Mouse (Mus musculus) hindbrain, embryonic 11.5 days (tissue): Measurements from ENCODE around the gene Cfap57. TPM values are rescaled to one million over a fixed set of nuclear protein-coding genes. Genes with fewer than 3 reads are reported as not detected.
"Not testable (repeated sequence)": the region's sequence is repeated elsewhere in the genome, so short reads cannot be mapped to it uniquely, and the experiment has no call there.

Source experiments
- ATAC-seq: fragments of 200-750 bp; cut with Nextera tagmentation; 2 replicates; pipeline ENCODE4 v1.8.0; 2017; ENCODE audit warnings: mild to moderate bottlenecking, moderate TSS enrichment, moderate library complexity; ENCODE audit not compliant: low FRiP score
- DNase-seq: peaks from one replicate; pipeline ENCODE4 v3.0.0-alpha.2; 2015; ENCODE audit warnings: low spot score
- H3K27ac ChIP-seq: fragments of 300-500 bp; sonication (generic); 2 replicates; pipeline ENCODE4 v1.5.1; 2014; ENCODE audit warnings: mild to moderate bottlenecking, low read depth, low read length
- H3K27me3 ChIP-seq: fragments of 300-500 bp; sonication (generic); 2 replicates; pipeline ENCODE4 v1.6.1; 2014; ENCODE audit warnings: mild to moderate bottlenecking, low read length, moderate library complexity, mixed read lengths; ENCODE audit not compliant: control insufficient read depth, insufficient read depth
- H3K36me3 ChIP-seq: fragments of 300-500 bp; sonication (generic); 2 replicates; pipeline ENCODE4 v1.6.1; 2014; ENCODE audit warnings: mild to moderate bottlenecking, low read length, moderate library complexity, mixed read lengths; ENCODE audit not compliant: control insufficient read depth, insufficient read depth
- H3K4me1 ChIP-seq: fragments of 300-500 bp; sonication (generic); replicated peaks from 2 replicates; pipeline ENCODE4 v1.6.1; 2014; ENCODE audit warnings: low read length, mixed read lengths; ENCODE audit not compliant: control insufficient read depth, insufficient read depth
- H3K4me2 ChIP-seq: fragments of 300-500 bp; sonication (generic); replicated peaks from 2 replicates; pipeline ENCODE4 v1.6.1; 2014; ENCODE audit warnings: mild to moderate bottlenecking, low read depth, low read length
- H3K4me3 ChIP-seq: fragments of 300-500 bp; sonication (generic); 2 replicates; pipeline ENCODE4 v1.5.1; 2014; ENCODE audit warnings: low read depth, low read length
- H3K9ac ChIP-seq: fragments of 300-500 bp; sonication (generic); 2 replicates; pipeline ENCODE4 v1.6.1; 2014; ENCODE audit warnings: low read depth, low read length
- H3K9me3 ChIP-seq: fragments of 300-500 bp; sonication (generic); 2 replicates; pipeline ENCODE4 v1.6.1; 2016; ENCODE audit warnings: low read length; ENCODE audit not compliant: control insufficient read depth
- WGBS: fragments of 180-500 bp; shearing (Covaris S2); extraction: QIAGEN DNeasy Blood & Tissue Kit; methylation state at CpG from one replicate; pipeline ENCODE4 v1.1.7; 2014; 5-methylcytosine and 5-hydroxymethylcytosine counted together
- polyA plus RNA-seq: library from polyadenylated mRNA; unstranded; fragments of >200 nt; fragmentation: Nextera tagmentation; extraction: Ambion mirVana; gene quantifications from 2 replicates; pipeline ENCODE4 v1.2.1, GENCODE M21; 2014

Gene Cfap57
- polyA plus RNA-seq, 1 experiment from 2014 or later: 1.5 TPM

- H3K27me3 ChIP-seq, H3K4me1 ChIP-seq, DNase-seq, ATAC-seq, H3K9me3 ChIP-seq, H3K4me2 ChIP-seq, H3K27ac ChIP-seq, H3K4me3 ChIP-seq, H3K9ac ChIP-seq, H3K36me3 ChIP-seq: not testable (repeated sequence)
- WGBS: 91% methylated on average over 22 of the region's 23 CpGs
These were observed 73.0 kb downstream of the Cfap57 start for GRCm38 (mm10) chr4:118547424-118548129.

DNA sequence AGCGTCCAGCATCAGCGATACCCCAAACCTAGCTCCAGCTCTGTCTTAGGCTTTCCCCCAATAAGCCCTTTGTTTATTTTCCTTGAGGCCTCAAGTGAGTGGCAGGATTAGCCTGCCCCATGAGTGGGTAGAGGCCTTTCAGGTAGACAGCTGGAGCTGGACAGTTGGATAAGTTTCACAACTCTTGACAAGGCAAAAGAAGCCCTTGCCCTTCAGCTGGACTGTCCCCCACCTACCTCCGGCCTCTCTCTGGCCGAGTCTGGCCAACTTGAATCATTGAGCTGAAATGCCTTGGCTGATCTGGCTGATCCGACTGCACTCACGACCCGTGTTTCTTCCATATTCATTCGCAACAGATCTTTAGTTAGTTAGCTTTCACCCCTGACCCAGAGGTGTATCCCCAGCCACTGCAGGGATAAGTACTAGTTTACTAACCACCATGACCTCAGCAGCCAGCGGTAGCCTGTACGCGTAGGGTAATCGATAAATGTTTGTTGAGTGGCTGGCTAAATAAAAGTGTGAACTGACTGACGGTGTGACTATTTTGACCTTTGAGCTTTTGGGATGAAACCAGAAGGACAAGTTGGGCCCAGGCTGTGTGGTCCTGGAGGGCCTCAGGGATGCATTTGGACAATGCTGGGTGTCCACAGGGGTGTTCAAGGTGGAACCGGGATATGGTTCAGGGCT is 76.0 kb downstream of the Cfap57 start:
- Histone ChIP-seq H3K4me2 (no peak overlapping the region), H3K4me1 (0 out of 2 replicates have a peak, but pooled peaks cover 2% of the 10 kb centered on the region), H3K9ac (no peak overlapping the region), H3K27me3 (peaks cover 4% of the 10 kb centered on the region; the same call in 1 of the 2 replicates), H3K9me3 (no peaks in the 10 kb centered on the region), H3K36me3 (no peaks in the 10 kb centered on the region), H3K27ac (no peak overlapping the region), H3K4me3 (no peak overlapping the region)
- 77% methylated on average over 14 of the region's 14 CpGs for WGBS
- ATAC-seq (no peak), DNase-seq (no peak)

DNA sequence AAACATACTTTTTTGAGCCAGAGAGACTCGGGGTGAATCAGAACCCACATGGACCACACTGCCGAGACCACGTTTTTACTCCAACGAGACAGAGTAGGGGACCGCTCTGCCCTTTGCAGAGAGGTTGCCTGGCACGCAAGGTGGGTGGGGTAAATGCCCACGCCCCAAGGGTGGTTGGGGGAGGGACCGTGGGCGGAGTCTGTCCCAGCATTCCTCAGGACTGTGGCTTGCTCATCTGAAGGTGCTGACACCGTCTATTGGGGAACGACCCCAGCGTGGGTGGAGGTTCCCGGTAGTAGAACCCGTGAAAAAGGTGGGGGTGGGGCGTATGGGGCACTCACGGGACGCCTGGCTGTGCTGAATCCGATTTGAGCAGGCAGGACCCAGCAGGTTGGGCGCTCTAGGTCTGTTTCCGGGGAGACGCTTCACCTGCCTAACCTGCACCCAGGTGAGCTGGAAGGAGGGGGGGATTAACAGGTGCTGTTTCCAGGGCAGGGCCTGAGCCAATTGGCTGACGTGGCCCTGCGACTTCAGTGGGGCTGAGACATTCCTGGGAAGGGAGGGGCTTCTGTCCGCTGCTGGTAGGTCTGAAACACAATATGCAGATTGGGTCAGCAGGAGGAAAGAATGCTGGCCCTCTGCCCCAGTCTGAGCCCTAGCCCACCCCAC is 76.9 kb downstream of the Cfap57 start, which contains the start of gene Tmem125:
Gene Tmem125 (minus strand): TSS at position 453 of the 669 bp plus-strand sequence.
- peaks cover 4% of the 10 kb centered on the region; the same call in 1 of the 2 replicates for H3K27me3 ChIP-seq
- H3K36me3 ChIP-seq: no peaks in the 10 kb centered on the region
- peak; percentile 43 for DNase-seq
- peak within 1 kb of the TSS; percentile 18 for H3K4me3 ChIP-seq
- no peaks in the 10 kb centered on the region for H3K9me3 ChIP-seq
- H3K4me1 ChIP-seq: 0 out of 2 replicates have a peak, but pooled peaks cover 2% of the 10 kb centered on the region
- ATAC-seq: peak; percentile 51
- H3K4me2 ChIP-seq: peak within 1 kb of the TSS; percentile 52
- H3K27ac ChIP-seq: no peak within 1 kb of the TSS
- H3K9ac ChIP-seq: no peak within 1 kb of the TSS
- 2% methylated on average over 24 of the region's 24 CpGs for WGBS

GRCm38 (mm10) chr4:118543158-118543530 is 77.4 kb downstream of the Cfap57 start:
- no peaks in the 10 kb centered on the region for H3K9me3 ChIP-seq
- H3K27ac ChIP-seq: no peak overlapping the region
- H3K4me3 ChIP-seq: no peak overlapping the region
- peak overlapping the region; percentile 52 for H3K4me2 ChIP-seq
- peaks cover 4% of the 10 kb centered on the region; the same call in 1 of the 2 replicates for H3K27me3 ChIP-seq
- no peaks in the 10 kb centered on the region for H3K36me3 ChIP-seq
- 0 out of 2 replicates have a peak, but pooled peaks cover 2% of the 10 kb centered on the region for H3K4me1 ChIP-seq
- WGBS: 25% methylated on average over 13 of the region's 13 CpGs
- no peak for DNase-seq
- ATAC-seq: no peak
- H3K9ac ChIP-seq: no peak overlapping the region

DNA sequence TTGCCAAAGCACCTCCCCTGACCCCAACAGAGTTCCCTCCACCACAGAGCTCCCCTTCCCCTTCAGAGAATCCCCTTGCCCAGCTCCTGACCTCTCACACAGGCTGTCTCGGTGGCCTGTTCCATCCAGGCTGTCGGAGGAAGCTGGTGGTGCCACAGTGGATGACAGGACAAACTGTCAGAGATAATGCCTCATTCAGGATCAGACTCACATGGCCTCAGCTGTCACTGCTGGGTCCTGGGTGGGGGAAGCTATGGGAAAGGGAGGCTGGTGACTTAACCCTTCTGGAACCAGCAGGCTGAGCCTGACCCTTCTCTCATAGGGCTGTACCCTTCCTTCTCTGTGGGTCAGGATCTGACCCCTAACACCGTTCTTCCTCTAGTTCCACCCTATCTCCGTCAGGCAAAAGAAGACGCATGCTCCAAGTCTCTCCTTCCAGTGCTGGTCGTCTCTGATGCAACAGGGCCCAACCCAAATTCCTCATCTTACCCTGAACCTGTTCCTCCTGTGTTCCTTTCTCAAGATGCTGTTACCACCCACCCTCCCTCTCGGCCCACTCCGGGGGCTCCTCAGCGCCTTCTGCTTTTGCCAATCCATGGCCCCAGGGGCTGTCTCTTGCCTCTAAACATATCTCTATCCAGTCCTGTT is 77.9 kb downstream of the Cfap57 start:
- DNase-seq (no peak), ATAC-seq (no peak)
- Histone ChIP-seq H3K9me3 (no peaks in the 10 kb centered on the region), H3K36me3 (no peaks in the 10 kb centered on the region), H3K27me3 (peaks cover 4% of the 10 kb centered on the region; the same call in 1 of the 2 replicates), H3K27ac (no peak overlapping the region), H3K4me2 (0 out of 2 replicates have a peak overlapping the region, but pooled peaks have one; percentile 52), H3K4me3 (no peak overlapping the region), H3K4me1 (0 out of 2 replicates have a peak, but pooled peaks cover 2% of the 10 kb centered on the region), H3K9ac (no peak overlapping the region)
- 58% methylated on average over 9 of the region's 9 CpGs for WGBS

DNA sequence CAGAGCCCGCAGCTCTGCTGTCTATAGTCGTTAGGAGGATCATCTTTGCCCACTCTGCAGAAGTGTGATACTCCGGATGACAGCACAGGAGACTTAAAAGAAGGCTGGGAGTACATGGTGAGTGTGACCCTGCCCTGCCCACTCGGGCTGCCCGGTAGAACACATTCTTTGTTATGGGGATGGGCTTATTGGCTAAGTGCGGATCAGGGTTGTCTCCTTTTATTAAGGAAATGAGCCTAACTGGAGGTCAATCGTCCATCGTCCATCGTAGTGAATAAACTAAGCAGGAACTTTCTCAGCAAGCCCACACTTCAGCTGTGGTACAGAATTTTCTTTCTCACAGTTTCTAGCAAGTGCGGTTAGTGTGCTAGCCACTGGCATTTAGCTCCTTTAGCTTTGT is 80.7 kb downstream of the Cfap57 start:
- no peak for ATAC-seq
- 12% methylated on average over 10 of the region's 10 CpGs for WGBS
- Histone ChIP-seq H3K9me3 (no peaks in the 10 kb centered on the region), H3K36me3 (no peaks in the 10 kb centered on the region), H3K9ac (no peak overlapping the region), H3K4me3 (no peak overlapping the region), H3K27ac (no peak overlapping the region), H3K4me2 (no peak overlapping the region), H3K27me3 (peaks cover 4% of the 10 kb centered on the region; the same call in 1 of the 2 replicates), H3K4me1 (0 out of 2 replicates have a peak, but pooled peaks cover 2% of the 10 kb centered on the region)
- no peak for DNase-seq

DNA sequence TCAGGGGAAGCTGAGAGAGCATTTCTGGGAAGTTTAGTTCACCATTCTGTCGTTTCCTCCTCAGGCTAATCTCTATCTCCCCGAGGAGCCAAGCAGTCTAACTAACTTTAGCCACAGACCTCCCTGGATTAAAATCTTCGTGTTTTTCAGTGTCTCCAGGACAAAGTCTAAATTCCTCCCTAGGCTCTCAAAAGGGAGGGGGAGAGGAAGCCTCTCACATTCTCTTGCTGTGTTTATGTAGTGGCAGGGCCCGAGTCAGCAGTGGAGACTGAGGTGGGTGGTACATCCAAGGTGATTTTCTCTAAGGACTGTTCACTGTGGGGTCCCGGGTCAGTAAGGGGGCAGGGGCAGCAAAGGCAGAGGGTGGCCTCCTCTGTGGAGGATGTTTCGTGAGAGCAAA is 82.8 kb downstream of the Cfap57 start:
- no peaks in the 10 kb centered on the region for H3K9me3 ChIP-seq
- H3K9ac ChIP-seq: no peak overlapping the region
- no peak for DNase-seq
- no peak overlapping the region for H3K27ac ChIP-seq
- no peak for ATAC-seq
- no peaks in the 10 kb centered on the region for H3K27me3 ChIP-seq
- no peaks in the 10 kb centered on the region for H3K4me1 ChIP-seq
- H3K36me3 ChIP-seq: no peaks in the 10 kb centered on the region
- no peak overlapping the region for H3K4me3 ChIP-seq
- 54% methylated on average over 6 of the region's 6 CpGs for WGBS
- H3K4me2 ChIP-seq: no peak overlapping the region

DNA sequence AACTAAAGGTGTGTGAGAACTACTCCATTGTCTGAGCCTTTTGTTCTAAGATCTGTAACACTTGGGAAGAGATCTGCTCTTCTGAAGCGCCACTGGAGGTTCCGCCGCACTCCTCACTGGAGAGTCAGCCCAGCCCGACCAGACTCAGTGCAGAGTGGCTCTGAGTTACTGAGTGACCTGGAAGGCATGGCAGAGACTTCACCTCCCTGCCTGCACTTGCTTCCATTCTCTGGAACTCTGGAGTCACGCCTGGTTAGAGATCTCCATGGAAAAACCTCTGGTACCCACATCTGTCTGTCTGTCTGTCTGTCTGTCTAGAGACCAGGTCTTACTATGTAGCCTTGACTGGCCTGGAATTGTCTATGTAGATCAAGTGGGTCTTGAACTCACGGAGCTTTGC is 85.0 kb downstream of the Cfap57 start:
- Histone ChIP-seq H3K27me3 (no peaks in the 10 kb centered on the region), H3K4me3 (no peak overlapping the region), H3K4me2 (no peak overlapping the region), H3K9ac (no peak overlapping the region), H3K9me3 (no peaks in the 10 kb centered on the region), H3K27ac (no peak overlapping the region), H3K36me3 (no peaks in the 10 kb centered on the region), H3K4me1 (no peaks in the 10 kb centered on the region)
- DNase-seq: no peak
- 78% methylated on average over 6 of the region's 6 CpGs for WGBS
- ATAC-seq: no peak
